Mouse (Mus musculus) ovary, adult 18-20 months (tissue): ENCODE measurements at regions not wholly inside any gene's neighbourhood (a gene's known extent, or its start where the extent isn't known, plus 50 kb on each side); places are given as distances from the start of the nearest gene placed in this dataset.
"Not testable (repeated sequence)": the region's sequence is repeated elsewhere in the genome, so short reads cannot be mapped to it uniquely, and the experiment has no call there.

Experiments
- DNase-seq: peaks from one replicate; pipeline ENCODE4 v3.0.0; 2022; ENCODE audit warnings: low spot score, mixed read lengths

DNA sequence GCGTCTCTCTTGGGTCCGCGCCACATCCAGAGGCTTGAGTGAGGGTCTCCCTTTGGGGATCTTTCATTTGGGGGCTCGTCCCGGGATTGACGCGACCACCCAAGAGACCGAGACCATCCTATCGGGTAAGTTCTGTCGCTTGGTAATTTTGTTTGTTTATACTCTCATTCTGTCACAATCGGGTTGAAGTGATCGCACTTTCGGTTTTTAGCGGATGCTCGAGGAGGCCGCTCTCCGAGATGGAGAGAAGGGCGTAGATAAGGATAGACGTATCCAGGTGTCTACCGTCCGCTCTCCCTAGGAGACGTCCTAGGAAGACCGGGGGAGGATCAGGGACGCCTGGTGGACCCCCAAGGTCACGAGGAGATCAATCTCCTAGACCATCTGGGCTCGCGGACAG, 199.3 kb upstream of the Mrpl21 start:
- DNase-seq: not testable (repeated sequence)

DNA sequence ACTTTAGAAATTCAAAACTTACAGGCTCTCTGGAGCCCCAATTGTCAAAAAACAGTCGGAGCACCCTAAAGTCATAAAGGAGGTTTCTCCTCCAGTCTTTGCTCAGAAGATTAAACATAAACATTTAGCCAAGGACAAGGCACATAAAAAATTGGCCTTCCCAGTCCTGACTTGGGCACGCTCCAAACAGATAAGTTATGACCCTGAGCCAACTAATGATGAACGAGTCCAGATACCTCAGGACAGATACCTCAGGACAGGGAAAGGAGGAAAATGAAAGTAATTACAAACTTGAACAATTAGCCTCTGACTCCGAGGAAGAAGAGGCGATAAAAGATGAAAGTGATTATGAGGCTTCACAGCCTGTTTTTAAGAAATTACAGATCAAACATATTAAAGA, 190.9 kb upstream of the Mrpl21 start:
- DNase-seq: peak; percentile 26
